Mouse (Mus musculus): ENCODE measurements at regions not wholly inside any gene's neighbourhood (a gene's known extent, or its start where the extent isn't known, plus 50 kb on each side); places are given as distances from the start of the nearest gene placed in this dataset.
A peak's percentile ranks its signal among the peaks of the same experiment; 100 is the strongest.

GRCm38 (mm10) chr13:84612497-84612896 is 390.4 kb downstream of the Tmem161b start:
- H3K9ac ChIP-seq (replicated peaks; ENCODE audit: low read depth, low read length), result no peak overlapping the region
- H3K4me2 ChIP-seq (ENCODE audit: low read length), result no peak overlapping the region
- H3K4me1 ChIP-seq (replicated peaks; ENCODE audit: control insufficient read depth, insufficient read depth, low read length), result no peaks in the 10 kb centered on the region
- H3K4me3 ChIP-seq (replicated peaks; ENCODE audit: low read length), result no peak overlapping the region
- 12% methylated on average over 4 of the region's 4 CpGs for WGBS
- H3K36me3 ChIP-seq (ENCODE audit: control insufficient read depth, insufficient read depth), result no peaks in the 10 kb centered on the region
- H3K9me3 ChIP-seq (ENCODE audit: control insufficient read depth, low read length), result no peaks in the 10 kb centered on the region
- H3K27ac ChIP-seq (ENCODE audit: low read length), result no peak overlapping the region
- ATAC-seq, result no peak
- no peaks in the 10 kb centered on the region for H3K27me3 ChIP-seq (replicated peaks; ENCODE audit: control insufficient read depth, insufficient read depth, low read length)

GRCm38 (mm10) chr13:84613004-84613403 is 390.9 kb downstream of the Tmem161b start:
- no peaks in the 10 kb centered on the region for H3K4me1 ChIP-seq (replicated peaks; ENCODE audit: control insufficient read depth, insufficient read depth, low read length)
- no peak overlapping the region for H3K4me2 ChIP-seq (ENCODE audit: low read length)
- no peak overlapping the region for H3K9ac ChIP-seq (replicated peaks; ENCODE audit: low read depth, low read length)
- no peaks in the 10 kb centered on the region for H3K9me3 ChIP-seq (ENCODE audit: control insufficient read depth, low read length)
- H3K27ac ChIP-seq (ENCODE audit: low read length), result no peak overlapping the region
- H3K36me3 ChIP-seq (ENCODE audit: control insufficient read depth, insufficient read depth), result no peaks in the 10 kb centered on the region
- 21% methylated on average over 2 of the region's 2 CpGs for WGBS
- H3K27me3 ChIP-seq (replicated peaks; ENCODE audit: control insufficient read depth, insufficient read depth, low read length), result no peaks in the 10 kb centered on the region
- peak; percentile 64 for ATAC-seq
- no peak overlapping the region for H3K4me3 ChIP-seq (replicated peaks; ENCODE audit: low read length)

GRCm38 (mm10) chr13:84624691-84625090 is 402.6 kb downstream of the Tmem161b start:
- ATAC-seq, result peak; percentile 75
- Histone ChIP-seq H3K4me1 (replicated peaks; ENCODE audit: control insufficient read depth, insufficient read depth, low read length) (peaks cover 7% of the 10 kb centered on the region; the same call in 1 of the 2 replicates), H3K4me2 (ENCODE audit: low read length) (no peak overlapping the region), H3K4me3 (replicated peaks; ENCODE audit: low read length) (no peak overlapping the region), H3K9me3 (ENCODE audit: control insufficient read depth, low read length) (no peaks in the 10 kb centered on the region), H3K9ac (replicated peaks; ENCODE audit: low read depth, low read length) (no peak overlapping the region), H3K36me3 (ENCODE audit: control insufficient read depth, insufficient read depth) (no peaks in the 10 kb centered on the region), H3K27me3 (replicated peaks; ENCODE audit: control insufficient read depth, insufficient read depth, low read length) (no peaks in the 10 kb centered on the region), H3K27ac (ENCODE audit: low read length) (no peak overlapping the region)
- WGBS, result 53% methylated on average over 5 of the region's 5 CpGs

GRCm38 (mm10) chr13:84625527-84625926 is 403.4 kb downstream of the Tmem161b start:
- Histone ChIP-seq H3K4me2 (ENCODE audit: low read length) (no peak overlapping the region), H3K9me3 (ENCODE audit: control insufficient read depth, low read length) (no peaks in the 10 kb centered on the region), H3K36me3 (ENCODE audit: control insufficient read depth, insufficient read depth) (no peaks in the 10 kb centered on the region), H3K4me3 (replicated peaks; ENCODE audit: low read length) (no peak overlapping the region), H3K27ac (ENCODE audit: low read length) (no peak overlapping the region), H3K4me1 (replicated peaks; ENCODE audit: control insufficient read depth, insufficient read depth, low read length) (peaks cover 7% of the 10 kb centered on the region; the same call in 1 of the 2 replicates), H3K9ac (replicated peaks; ENCODE audit: low read depth, low read length) (no peak overlapping the region), H3K27me3 (replicated peaks; ENCODE audit: control insufficient read depth, insufficient read depth, low read length) (no peaks in the 10 kb centered on the region)
- WGBS, result 24% methylated on average over 1 of the region's 1 CpGs
- ATAC-seq, result no peak

- peaks cover 7% of the 10 kb centered on the region; the same call in 1 of the 2 replicates for H3K4me1 ChIP-seq (replicated peaks; ENCODE audit: control insufficient read depth, insufficient read depth, low read length)
- no peak for ATAC-seq
- no peaks in the 10 kb centered on the region for H3K27me3 ChIP-seq (replicated peaks; ENCODE audit: control insufficient read depth, insufficient read depth, low read length)
- H3K27ac ChIP-seq (ENCODE audit: low read length), result no peak overlapping the region
- no peaks in the 10 kb centered on the region for H3K9me3 ChIP-seq (ENCODE audit: control insufficient read depth, low read length)
- H3K4me2 ChIP-seq (ENCODE audit: low read length), result no peak overlapping the region
- no peak overlapping the region for H3K9ac ChIP-seq (replicated peaks; ENCODE audit: low read depth, low read length)
- 19% methylated on average over 2 of the region's 2 CpGs for WGBS
- no peak overlapping the region for H3K4me3 ChIP-seq (replicated peaks; ENCODE audit: low read length)
- H3K36me3 ChIP-seq (ENCODE audit: control insufficient read depth, insufficient read depth), result no peaks in the 10 kb centered on the region
Measured at GRCm38 (mm10) chr13:84625927-84626326, 403.8 kb downstream of the Tmem161b start.

- no peak overlapping the region for H3K9ac ChIP-seq (replicated peaks; ENCODE audit: low read depth, low read length)
- ATAC-seq, result no peak
- no peak overlapping the region for H3K27ac ChIP-seq (ENCODE audit: low read length)
- peaks cover 7% of the 10 kb centered on the region; the same call in 1 of the 2 replicates for H3K4me1 ChIP-seq (replicated peaks; ENCODE audit: control insufficient read depth, insufficient read depth, low read length)
- no peaks in the 10 kb centered on the region for H3K27me3 ChIP-seq (replicated peaks; ENCODE audit: control insufficient read depth, insufficient read depth, low read length)
- H3K4me3 ChIP-seq (replicated peaks; ENCODE audit: low read length), result no peak overlapping the region
- H3K9me3 ChIP-seq (ENCODE audit: control insufficient read depth, low read length), result no peaks in the 10 kb centered on the region
- no peak overlapping the region for H3K4me2 ChIP-seq (ENCODE audit: low read length)
- no peaks in the 10 kb centered on the region for H3K36me3 ChIP-seq (ENCODE audit: control insufficient read depth, insufficient read depth)
- WGBS, result 26% methylated on average over 1 of the region's 1 CpGs
Measured at GRCm38 (mm10) chr13:84626397-84626796, 404.3 kb downstream of the Tmem161b start.

- no peaks in the 10 kb centered on the region for H3K4me1 ChIP-seq (replicated peaks; ENCODE audit: control insufficient read depth, insufficient read depth, low read length)
- no peaks in the 10 kb centered on the region for H3K9me3 ChIP-seq (ENCODE audit: control insufficient read depth, low read length)
- ATAC-seq, result no peak
- H3K36me3 ChIP-seq (ENCODE audit: control insufficient read depth, insufficient read depth), result no peaks in the 10 kb centered on the region
- no peak overlapping the region for H3K4me2 ChIP-seq (ENCODE audit: low read length)
- H3K9ac ChIP-seq (replicated peaks; ENCODE audit: low read depth, low read length), result no peak overlapping the region
- H3K4me3 ChIP-seq (replicated peaks; ENCODE audit: low read length), result no peak overlapping the region
- H3K27me3 ChIP-seq (replicated peaks; ENCODE audit: control insufficient read depth, insufficient read depth, low read length), result no peaks in the 10 kb centered on the region
- H3K27ac ChIP-seq (ENCODE audit: low read length), result no peak overlapping the region
- 76% methylated on average over 2 of the region's 2 CpGs for WGBS
Measured at GRCm38 (mm10) chr13:84630686-84631085, 408.6 kb downstream of the Tmem161b start.

GRCm38 (mm10) chr13:84632493-84632892 is 410.4 kb downstream of the Tmem161b start:
- no peak for ATAC-seq
- Histone ChIP-seq H3K27me3 (replicated peaks; ENCODE audit: control insufficient read depth, insufficient read depth, low read length) (no peaks in the 10 kb centered on the region), H3K36me3 (ENCODE audit: control insufficient read depth, insufficient read depth) (no peaks in the 10 kb centered on the region), H3K4me3 (replicated peaks; ENCODE audit: low read length) (no peak overlapping the region), H3K9ac (replicated peaks; ENCODE audit: low read depth, low read length) (no peak overlapping the region), H3K27ac (ENCODE audit: low read length) (no peak overlapping the region), H3K4me2 (ENCODE audit: low read length) (no peak overlapping the region), H3K4me1 (replicated peaks; ENCODE audit: control insufficient read depth, insufficient read depth, low read length) (no peaks in the 10 kb centered on the region), H3K9me3 (ENCODE audit: control insufficient read depth, low read length) (no peaks in the 10 kb centered on the region)
- WGBS, result 68% methylated on average over 5 of the region's 5 CpGs

GRCm38 (mm10) chr13:84636831-84637230 is 414.7 kb downstream of the Tmem161b start:
- H3K27ac ChIP-seq (ENCODE audit: low read length), result peak overlapping the region; percentile 58

GRCm38 (mm10) chr13:84637606-84638005 is 415.5 kb downstream of the Tmem161b start:
- H3K27ac ChIP-seq (ENCODE audit: low read length), result peak overlapping the region; percentile 61
- WGBS, result 49% methylated on average over 1 of the region's 1 CpGs
- no peak for ATAC-seq
- no peaks in the 10 kb centered on the region for H3K27me3 ChIP-seq (replicated peaks; ENCODE audit: control insufficient read depth, insufficient read depth, low read length)
- no peak overlapping the region for H3K9ac ChIP-seq (replicated peaks; ENCODE audit: low read depth, low read length)
- no peak overlapping the region for H3K4me2 ChIP-seq (ENCODE audit: low read length)
- H3K4me1 ChIP-seq (replicated peaks; ENCODE audit: control insufficient read depth, insufficient read depth, low read length), result peaks cover 4% of the 10 kb centered on the region; the same call in 1 of the 2 replicates
- H3K4me3 ChIP-seq (replicated peaks; ENCODE audit: low read length), result no peak overlapping the region
- H3K36me3 ChIP-seq (ENCODE audit: control insufficient read depth, insufficient read depth), result no peaks in the 10 kb centered on the region
- H3K9me3 ChIP-seq (ENCODE audit: control insufficient read depth, low read length), result no peaks in the 10 kb centered on the region

More at GRCm38 (mm10) chr13:84636831-84637230, 414.7 kb downstream of the Tmem161b start:
- H3K27me3 ChIP-seq (replicated peaks; ENCODE audit: control insufficient read depth, insufficient read depth, low read length), result no peaks in the 10 kb centered on the region
- H3K36me3 ChIP-seq (ENCODE audit: control insufficient read depth, insufficient read depth), result no peaks in the 10 kb centered on the region
- no peak overlapping the region for H3K9ac ChIP-seq (replicated peaks; ENCODE audit: low read depth, low read length)
- 0 out of 2 replicates have a peak overlapping the region, but pooled peaks have one; percentile 5 for H3K4me2 ChIP-seq (ENCODE audit: low read length)
- peaks cover 4% of the 10 kb centered on the region; the same call in 1 of the 2 replicates for H3K4me1 ChIP-seq (replicated peaks; ENCODE audit: control insufficient read depth, insufficient read depth, low read length)
- no peaks in the 10 kb centered on the region for H3K9me3 ChIP-seq (ENCODE audit: control insufficient read depth, low read length)
- H3K4me3 ChIP-seq (replicated peaks; ENCODE audit: low read length), result no peak overlapping the region
- ATAC-seq, result no peak
